Mouse (Mus musculus): Measurements from ENCODE around the gene Pdzrn4. TPM values are rescaled to one million over a fixed set of nuclear protein-coding genes. Genes with fewer than 3 reads are reported as not detected.

The Pdzrn4 gene
- polyA plus RNA-seq, 1 experiment from 2014 or later, result 1.0 TPM

GRCm38 (mm10) chr15:92500276-92500838 lies 103.7 kb downstream of the Pdzrn4 start:
- Histone ChIP-seq H3K36me3 (no peaks in the 10 kb centered on the region), H3K27ac (no peak overlapping the region), H3K4me3 (replicated peaks) (no peak overlapping the region), H3K4me2 (no peak overlapping the region), H3K9me3 (no peaks in the 10 kb centered on the region), H3K27me3 (no peaks in the 10 kb centered on the region), H3K4me1 (replicated peaks) (no peaks in the 10 kb centered on the region), H3K9ac (replicated peaks) (no peak overlapping the region)
- ATAC-seq (ENCODE audit: insufficient number of reproducible peaks, insufficient read depth, low FRiP score, low TSS enrichment, low read depth), result no peak
- WGBS, result 53% methylated on average over 9 of the region's 9 CpGs

- ATAC-seq (ENCODE audit: insufficient number of reproducible peaks, insufficient read depth, low FRiP score, low TSS enrichment, low read depth), result no peak
- Histone ChIP-seq H3K27ac (no peak overlapping the region), H3K4me3 (replicated peaks) (no peak overlapping the region), H3K4me1 (replicated peaks) (no peaks in the 10 kb centered on the region), H3K27me3 (no peaks in the 10 kb centered on the region), H3K4me2 (no peak overlapping the region), H3K9me3 (no peaks in the 10 kb centered on the region), H3K36me3 (no peaks in the 10 kb centered on the region), H3K9ac (replicated peaks) (no peak overlapping the region)
- WGBS, result 87% methylated on average over 1 of the region's 1 CpGs
These were observed 106.1 kb downstream of the Pdzrn4 start for GRCm38 (mm10) chr15:92502797-92503196.

GRCm38 (mm10) chr15:92509372-92509771 lies 112.7 kb downstream of the Pdzrn4 start:
- Histone ChIP-seq H3K27ac (no peak overlapping the region), H3K4me2 (no peak overlapping the region), H3K9me3 (no peaks in the 10 kb centered on the region), H3K4me1 (replicated peaks) (no peaks in the 10 kb centered on the region), H3K4me3 (replicated peaks) (no peak overlapping the region), H3K9ac (replicated peaks) (no peak overlapping the region), H3K36me3 (no peaks in the 10 kb centered on the region), H3K27me3 (no peaks in the 10 kb centered on the region)
- 86% methylated on average over 8 of the region's 8 CpGs for WGBS
- no peak for ATAC-seq (ENCODE audit: insufficient number of reproducible peaks, insufficient read depth, low FRiP score, low TSS enrichment, low read depth)

GRCm38 (mm10) chr15:92515651-92516050 lies 119.0 kb downstream of the Pdzrn4 start:
- H3K4me2 ChIP-seq, result no peak overlapping the region
- no peaks in the 10 kb centered on the region for H3K36me3 ChIP-seq
- WGBS, result 20% methylated on average over 1 of the region's 1 CpGs
- peaks cover 10% of the 10 kb centered on the region; the same call in 1 of the 2 replicates for H3K4me1 ChIP-seq (replicated peaks)
- no peak overlapping the region for H3K4me3 ChIP-seq (replicated peaks)
- peaks cover 3% of the 10 kb centered on the region; the same call in 1 of the 2 replicates for H3K27me3 ChIP-seq
- no peak for ATAC-seq (ENCODE audit: insufficient number of reproducible peaks, insufficient read depth, low FRiP score, low TSS enrichment, low read depth)
- no peak overlapping the region for H3K27ac ChIP-seq
- no peak overlapping the region for H3K9ac ChIP-seq (replicated peaks)
- H3K9me3 ChIP-seq, result no peaks in the 10 kb centered on the region

- WGBS, result 23% methylated on average over 19 of the region's 19 CpGs
- Histone ChIP-seq H3K4me2 (peak overlapping the region; percentile 40; the same call in 1 of the 2 replicates), H3K36me3 (no peaks in the 10 kb centered on the region), H3K27ac (no peak overlapping the region), H3K4me3 (replicated peaks) (no peak overlapping the region), H3K27me3 (peaks cover 13% of the 10 kb centered on the region; the same call in 1 of the 2 replicates), H3K4me1 (replicated peaks) (peaks cover 19% of the 10 kb centered on the region), H3K9me3 (no peaks in the 10 kb centered on the region), H3K9ac (replicated peaks) (no peak overlapping the region)
- ATAC-seq (ENCODE audit: insufficient number of reproducible peaks, insufficient read depth, low FRiP score, low TSS enrichment, low read depth), result no peak
These were observed 124.1 kb downstream of the Pdzrn4 start for GRCm38 (mm10) chr15:92520677-92521225.

GRCm38 (mm10) chr15:92521686-92522085 lies 125.0 kb downstream of the Pdzrn4 start:
- Histone ChIP-seq H3K4me3 (replicated peaks) (no peak overlapping the region), H3K4me1 (replicated peaks) (peaks cover 17% of the 10 kb centered on the region), H3K27ac (no peak overlapping the region), H3K36me3 (no peaks in the 10 kb centered on the region), H3K27me3 (peaks cover 13% of the 10 kb centered on the region; the same call in 1 of the 2 replicates), H3K9me3 (peaks cover 2% of the 10 kb centered on the region; the same call in 1 of the 2 replicates), H3K4me2 (peak overlapping the region; percentile 40), H3K9ac (replicated peaks) (no peak overlapping the region)
- ATAC-seq (ENCODE audit: insufficient number of reproducible peaks, insufficient read depth, low FRiP score, low TSS enrichment, low read depth), result no peak
- WGBS, result 12% methylated on average over 7 of the region's 7 CpGs

GRCm38 (mm10) chr15:92524917-92525316 lies 128.2 kb downstream of the Pdzrn4 start:
- H3K27me3 ChIP-seq, result peaks cover 13% of the 10 kb centered on the region; the same call in 1 of the 2 replicates
- H3K27ac ChIP-seq, result no peak overlapping the region
- H3K4me1 ChIP-seq (replicated peaks), result peaks cover 17% of the 10 kb centered on the region
- H3K9me3 ChIP-seq, result peaks cover 6% of the 10 kb centered on the region; the same call in 1 of the 2 replicates
- no peak overlapping the region for H3K4me3 ChIP-seq (replicated peaks)
- no peaks in the 10 kb centered on the region for H3K36me3 ChIP-seq
- WGBS, result 8% methylated on average over 2 of the region's 2 CpGs
- no peak overlapping the region for H3K9ac ChIP-seq (replicated peaks)
- no peak for ATAC-seq (ENCODE audit: insufficient number of reproducible peaks, insufficient read depth, low FRiP score, low TSS enrichment, low read depth)
- no peak overlapping the region for H3K4me2 ChIP-seq

- Histone ChIP-seq H3K27me3 (peaks cover 12% of the 10 kb centered on the region; the same call in 1 of the 2 replicates), H3K4me3 (replicated peaks) (no peak overlapping the region), H3K9ac (replicated peaks) (no peak overlapping the region), H3K36me3 (no peaks in the 10 kb centered on the region), H3K27ac (no peak overlapping the region), H3K4me2 (no peak overlapping the region), H3K4me1 (replicated peaks) (peaks cover 16% of the 10 kb centered on the region), H3K9me3 (peaks cover 6% of the 10 kb centered on the region; the same call in 1 of the 2 replicates)
- 77% methylated on average over 9 of the region's 9 CpGs for WGBS
- no peak for ATAC-seq (ENCODE audit: insufficient number of reproducible peaks, insufficient read depth, low FRiP score, low TSS enrichment, low read depth)
These were observed 128.7 kb downstream of the Pdzrn4 start for GRCm38 (mm10) chr15:92525416-92525815.

GRCm38 (mm10) chr15:92526731-92527130 lies 130.1 kb downstream of the Pdzrn4 start:
- WGBS, result 73% methylated on average over 4 of the region's 4 CpGs
- no peak overlapping the region for H3K4me2 ChIP-seq
- peaks cover 6% of the 10 kb centered on the region; the same call in 1 of the 2 replicates for H3K9me3 ChIP-seq
- no peak overlapping the region for H3K4me3 ChIP-seq (replicated peaks)
- ATAC-seq (ENCODE audit: insufficient number of reproducible peaks, insufficient read depth, low FRiP score, low TSS enrichment, low read depth), result no peak
- H3K9ac ChIP-seq (replicated peaks), result no peak overlapping the region
- H3K27me3 ChIP-seq, result peaks cover 5% of the 10 kb centered on the region; the same call in 1 of the 2 replicates
- H3K27ac ChIP-seq, result no peak overlapping the region
- H3K4me1 ChIP-seq (replicated peaks), result peaks cover 5% of the 10 kb centered on the region; the same call in 1 of the 2 replicates
- no peaks in the 10 kb centered on the region for H3K36me3 ChIP-seq

GRCm38 (mm10) chr15:92543252-92543651 lies 146.6 kb downstream of the Pdzrn4 start:
- Histone ChIP-seq H3K27ac (no peak overlapping the region), H3K4me2 (no peak overlapping the region), H3K9ac (replicated peaks) (no peak overlapping the region), H3K4me3 (replicated peaks) (no peak overlapping the region), H3K4me1 (replicated peaks) (peaks cover 15% of the 10 kb centered on the region; the same call in 1 of the 2 replicates), H3K27me3 (no peaks in the 10 kb centered on the region), H3K9me3 (no peaks in the 10 kb centered on the region), H3K36me3 (no peaks in the 10 kb centered on the region)
- no peak for ATAC-seq (ENCODE audit: insufficient number of reproducible peaks, insufficient read depth, low FRiP score, low TSS enrichment, low read depth)
- 10% methylated on average over 1 of the region's 1 CpGs for WGBS

- Histone ChIP-seq H3K9ac (replicated peaks) (no peak overlapping the region), H3K4me1 (replicated peaks) (peaks cover 16% of the 10 kb centered on the region; the same call in 1 of the 2 replicates), H3K27ac (no peak overlapping the region), H3K9me3 (no peaks in the 10 kb centered on the region), H3K27me3 (no peaks in the 10 kb centered on the region), H3K4me2 (no peak overlapping the region), H3K36me3 (no peaks in the 10 kb centered on the region), H3K4me3 (replicated peaks) (no peak overlapping the region)
- ATAC-seq (ENCODE audit: insufficient number of reproducible peaks, insufficient read depth, low FRiP score, low TSS enrichment, low read depth), result no peak
- 14% methylated on average over 9 of the region's 9 CpGs for WGBS
These were observed 150.7 kb downstream of the Pdzrn4 start for GRCm38 (mm10) chr15:92547294-92547911.
